Mouse (Mus musculus) hindbrain, embryonic 16.5 days (tissue): ENCODE measurements around the gene Fem1b. TPM values are rescaled to one million over a fixed set of nuclear protein-coding genes. Genes with fewer than 3 reads are reported as not detected.

Source experiments
- ATAC-seq: fragments of 200-750 bp; cut with Nextera tagmentation; 2 replicates; pipeline ENCODE4 v1.8.0; 2017; ENCODE audit warnings: moderate TSS enrichment, moderate library complexity
- H3K27ac ChIP-seq: fragments of 300-500 bp; sonication (generic); 2 replicates; pipeline ENCODE4 v1.5.1; 2014; ENCODE audit warnings: low read depth, mild to moderate bottlenecking, control low read depth, low read length, moderate library complexity
- H3K27me3 ChIP-seq: fragments of 300-500 bp; sonication (generic); replicated peaks from 2 replicates; pipeline ENCODE4 v1.6.1; 2014; ENCODE audit warnings: low read length; ENCODE audit not compliant: control insufficient read depth, insufficient read depth
- H3K36me3 ChIP-seq: fragments of 300-500 bp; sonication (generic); 2 replicates; pipeline ENCODE4 v1.6.1; 2014; ENCODE audit warnings: mild to moderate bottlenecking, low read length, moderate library complexity, mixed read lengths; ENCODE audit not compliant: control insufficient read depth, insufficient read depth
- H3K4me1 ChIP-seq: fragments of 300-500 bp; sonication (generic); 2 replicates; pipeline ENCODE4 v1.6.1; 2014; ENCODE audit warnings: low read depth, low read length; ENCODE audit not compliant: control insufficient read depth, insufficient read depth
- H3K4me2 ChIP-seq: fragments of 300-500 bp; sonication (generic); 2 replicates; pipeline ENCODE4 v1.6.1; 2014; ENCODE audit warnings: mild to moderate bottlenecking, low read length, control low read depth, moderate library complexity
- H3K4me3 ChIP-seq: fragments of 300-500 bp; sonication (generic); 2 replicates; pipeline ENCODE4 v1.5.1; 2014; ENCODE audit warnings: mild to moderate bottlenecking, low read length, control low read depth, moderate library complexity
- H3K9ac ChIP-seq: fragments of 300-500 bp; sonication (generic); 2 replicates; pipeline ENCODE4 v1.6.1; 2014; ENCODE audit warnings: low read depth, mild to moderate bottlenecking, control low read depth, low read length, moderate library complexity
- H3K9me3 ChIP-seq: fragments of 300-500 bp; sonication (generic); 2 replicates; pipeline ENCODE4 v1.6.1; 2014; ENCODE audit warnings: mild to moderate bottlenecking, low read length, moderate library complexity; ENCODE audit not compliant: control insufficient read depth
- WGBS: fragments of 180-500 bp; shearing (Covaris S2); extraction: QIAGEN DNeasy Blood & Tissue Kit; methylation state at CpG from one replicate; pipeline ENCODE4 v1.1.7; 2014; 5-methylcytosine and 5-hydroxymethylcytosine counted together
- polyA plus RNA-seq: library from polyadenylated mRNA; unstranded; fragments of >200 nt; fragmentation: Nextera tagmentation; extraction: Ambion mirVana; gene quantifications from 2 replicates; pipeline ENCODE4 v1.2.1, GENCODE M21; 2015

Gene Fem1b
- polyA plus RNA-seq, 1 experiment from 2014 or later: 44.5 TPM

GRCm38 (mm10) chr9:62772746-62773145 is 39.0 kb downstream of the Fem1b start:
- H3K4me2 ChIP-seq: no peak overlapping the region
- no peak overlapping the region for H3K27ac ChIP-seq
- no peak for ATAC-seq
- H3K4me1 ChIP-seq: no peaks in the 10 kb centered on the region
- no peaks in the 10 kb centered on the region for H3K27me3 ChIP-seq
- H3K4me3 ChIP-seq: no peak overlapping the region
- H3K9ac ChIP-seq: no peak overlapping the region
- H3K36me3 ChIP-seq: no peaks in the 10 kb centered on the region
- WGBS: 78% methylated on average over 8 of the region's 8 CpGs
- H3K9me3 ChIP-seq: no peaks in the 10 kb centered on the region

GRCm38 (mm10) chr9:62768361-62768760 is 43.4 kb downstream of the Fem1b start:
- no peaks in the 10 kb centered on the region for H3K4me1 ChIP-seq
- no peak overlapping the region for H3K4me2 ChIP-seq
- WGBS: 91% methylated on average over 5 of the region's 5 CpGs
- H3K9ac ChIP-seq: no peak overlapping the region
- H3K27me3 ChIP-seq: no peaks in the 10 kb centered on the region
- no peak overlapping the region for H3K27ac ChIP-seq
- H3K4me3 ChIP-seq: no peak overlapping the region
- H3K36me3 ChIP-seq: no peaks in the 10 kb centered on the region
- no peaks in the 10 kb centered on the region for H3K9me3 ChIP-seq
- no peak for ATAC-seq

GRCm38 (mm10) chr9:62767464-62767863 is 44.3 kb downstream of the Fem1b start:
- 75% methylated on average over 17 of the region's 17 CpGs for WGBS
- H3K4me2 ChIP-seq: no peak overlapping the region
- H3K4me3 ChIP-seq: no peak overlapping the region
- no peaks in the 10 kb centered on the region for H3K9me3 ChIP-seq
- H3K27me3 ChIP-seq: no peaks in the 10 kb centered on the region
- no peaks in the 10 kb centered on the region for H3K4me1 ChIP-seq
- no peak overlapping the region for H3K9ac ChIP-seq
- H3K27ac ChIP-seq: no peak overlapping the region
- ATAC-seq: no peak
- no peaks in the 10 kb centered on the region for H3K36me3 ChIP-seq

- no peaks in the 10 kb centered on the region for H3K9me3 ChIP-seq
- H3K4me3 ChIP-seq: no peak overlapping the region
- H3K27me3 ChIP-seq: no peaks in the 10 kb centered on the region
- 76% methylated on average over 4 of the region's 4 CpGs for WGBS
- peak overlapping the region; percentile 36; the same call in 1 of the 2 replicates for H3K27ac ChIP-seq
- no peak overlapping the region for H3K4me2 ChIP-seq
- ATAC-seq: no peak
- no peaks in the 10 kb centered on the region for H3K4me1 ChIP-seq
- H3K9ac ChIP-seq: no peak overlapping the region
- no peaks in the 10 kb centered on the region for H3K36me3 ChIP-seq
These were observed 46.4 kb downstream of the Fem1b start for GRCm38 (mm10) chr9:62765346-62765745.

GRCm38 (mm10) chr9:62763478-62763877 is 48.3 kb downstream of the Fem1b start:
- no peak for ATAC-seq
- H3K36me3 ChIP-seq: no peaks in the 10 kb centered on the region
- H3K4me2 ChIP-seq: peak overlapping the region; percentile 47
- WGBS: 12% methylated on average over 13 of the region's 13 CpGs
- H3K27me3 ChIP-seq: no peaks in the 10 kb centered on the region
- no peak overlapping the region; the same call in 1 of the 2 replicates for H3K4me3 ChIP-seq
- no peaks in the 10 kb centered on the region for H3K4me1 ChIP-seq
- H3K27ac ChIP-seq: no peak overlapping the region
- no peaks in the 10 kb centered on the region for H3K9me3 ChIP-seq
- no peak overlapping the region for H3K9ac ChIP-seq

- H3K9me3 ChIP-seq: no peaks in the 10 kb centered on the region
- H3K4me2 ChIP-seq: no peak overlapping the region
- no peaks in the 10 kb centered on the region for H3K27me3 ChIP-seq
- H3K27ac ChIP-seq: no peak overlapping the region
- 61% methylated on average over 3 of the region's 3 CpGs for WGBS
- H3K36me3 ChIP-seq: no peaks in the 10 kb centered on the region
- H3K4me3 ChIP-seq: no peak overlapping the region
- H3K4me1 ChIP-seq: no peaks in the 10 kb centered on the region
- no peak overlapping the region for H3K9ac ChIP-seq
- ATAC-seq: no peak
These were observed 52.1 kb downstream of the Fem1b start for GRCm38 (mm10) chr9:62759601-62760000.

- Histone ChIP-seq H3K36me3 (no peaks in the 10 kb centered on the region), H3K4me1 (no peaks in the 10 kb centered on the region), H3K9ac (no peak overlapping the region), H3K27me3 (no peaks in the 10 kb centered on the region), H3K4me2 (no peak overlapping the region), H3K27ac (no peak overlapping the region), H3K9me3 (no peaks in the 10 kb centered on the region), H3K4me3 (no peak overlapping the region)
- no peak for ATAC-seq
- WGBS: 51% methylated on average over 4 of the region's 4 CpGs
These were observed 53.4 kb downstream of the Fem1b start for GRCm38 (mm10) chr9:62758288-62758687.

- Histone ChIP-seq H3K4me2 (no peak overlapping the region), H3K9ac (no peak overlapping the region), H3K27ac (no peak overlapping the region), H3K4me1 (no peaks in the 10 kb centered on the region; the same call in 1 of the 2 replicates), H3K9me3 (no peaks in the 10 kb centered on the region), H3K4me3 (no peak overlapping the region), H3K36me3 (no peaks in the 10 kb centered on the region), H3K27me3 (no peaks in the 10 kb centered on the region)
- ATAC-seq: no peak
- 90% methylated on average over 11 of the region's 11 CpGs for WGBS
These were observed 61.4 kb downstream of the Fem1b start for GRCm38 (mm10) chr9:62750381-62750780.

- ATAC-seq: no peak
- Histone ChIP-seq H3K4me2 (no peak overlapping the region), H3K27me3 (no peaks in the 10 kb centered on the region), H3K4me3 (no peak overlapping the region), H3K9ac (no peak overlapping the region), H3K36me3 (no peaks in the 10 kb centered on the region), H3K4me1 (no peaks in the 10 kb centered on the region; the same call in 1 of the 2 replicates), H3K27ac (no peak overlapping the region), H3K9me3 (no peaks in the 10 kb centered on the region)
- 65% methylated on average over 6 of the region's 6 CpGs for WGBS
These were observed 62.1 kb downstream of the Fem1b start for GRCm38 (mm10) chr9:62749666-62750065.

GRCm38 (mm10) chr9:62746646-62747045 is 65.1 kb downstream of the Fem1b start:
- 61% methylated on average over 6 of the region's 6 CpGs for WGBS
- no peak overlapping the region for H3K27ac ChIP-seq
- no peak overlapping the region for H3K4me2 ChIP-seq
- no peaks in the 10 kb centered on the region; the same call in 1 of the 2 replicates for H3K4me1 ChIP-seq
- no peaks in the 10 kb centered on the region for H3K9me3 ChIP-seq
- no peaks in the 10 kb centered on the region for H3K36me3 ChIP-seq
- H3K4me3 ChIP-seq: no peak overlapping the region
- ATAC-seq: no peak
- no peak overlapping the region for H3K9ac ChIP-seq
- no peaks in the 10 kb centered on the region for H3K27me3 ChIP-seq
